Mouse (Mus musculus): ENCODE measurements around the gene Dbh.

GRCm38 (mm10) chr2:27121626-27122355, 43.2 kb upstream of the Dbh start:
- TF ChIP-seq CTCF (IDR thresholded peaks at IDR 0.05; ENCODE audit: insufficient read depth, low read depth, low read length) (no peak), POLR2A (IDR thresholded peaks at IDR 0.05; ENCODE audit: insufficient read depth, low read depth, low read length) (no peak)
